Mouse (Mus musculus): ENCODE data around the gene Cdx2. TPM values are rescaled to one million over a fixed set of nuclear protein-coding genes. Genes with fewer than 3 reads are reported as not detected.

Gene Cdx2
- polyA plus RNA-seq, 1 experiment from 2014 or later = not detected

GRCm38 (mm10) chr5:147274174-147275141 is 32.6 kb downstream of the Cdx2 start:
- no peak overlapping the region for H3K4me3 ChIP-seq (ENCODE audit: low read depth, low read length)
- no peak overlapping the region for H3K27ac ChIP-seq (ENCODE audit: low read depth)
- H3K4me2 ChIP-seq (ENCODE audit: low read depth, low read length) = no peak overlapping the region
- no peaks in the 10 kb centered on the region for H3K9me3 ChIP-seq (ENCODE audit: low read length)
- H3K4me1 ChIP-seq (ENCODE audit: insufficient read depth) = 0 out of 2 replicates have a peak, but pooled peaks cover 4% of the 10 kb centered on the region
- WGBS (ENCODE audit: insufficient replicate concordance) = 2% methylated on average over 48 of the region's 48 CpGs
- no peak overlapping the region for H3K9ac ChIP-seq (replicated peaks)
- TF ChIP-seq CTCF (IDR thresholded peaks at IDR 0.05; ENCODE audit: low read depth) (no peak), EP300 (IDR thresholded peaks at IDR 0.05; ENCODE audit: low read depth) (no peak)
- DNase-seq = no peak
- H3K36me3 ChIP-seq (replicated peaks; ENCODE audit: insufficient read depth, low read length) = no peaks in the 10 kb centered on the region
- peaks cover 96% of the 10 kb centered on the region for H3K27me3 ChIP-seq (ENCODE audit: insufficient read depth, low read length)
- ATAC-seq = no peak

- Histone ChIP-seq H3K36me3 (replicated peaks; ENCODE audit: insufficient read depth, low read length) (no peaks in the 10 kb centered on the region), H3K4me3 (ENCODE audit: low read depth, low read length) (no peak overlapping the region), H3K27ac (ENCODE audit: low read depth) (no peak overlapping the region), H3K9me3 (ENCODE audit: low read length) (no peaks in the 10 kb centered on the region), H3K27me3 (ENCODE audit: insufficient read depth, low read length) (peaks cover 98% of the 10 kb centered on the region), H3K9ac (replicated peaks) (no peak overlapping the region), H3K4me1 (ENCODE audit: insufficient read depth) (0 out of 2 replicates have a peak, but pooled peaks cover 4% of the 10 kb centered on the region), H3K4me2 (ENCODE audit: low read depth, low read length) (no peak overlapping the region)
- WGBS (ENCODE audit: insufficient replicate concordance) = 3% methylated on average over 10 of the region's 10 CpGs
- no peak for DNase-seq
- TF ChIP-seq EP300 (IDR thresholded peaks at IDR 0.05; ENCODE audit: low read depth) (no peak), CTCF (IDR thresholded peaks at IDR 0.05; ENCODE audit: low read depth) (no peak)
- ATAC-seq = no peak
These were observed 34.2 kb downstream of the Cdx2 start for GRCm38 (mm10) chr5:147272808-147273345.

- Histone ChIP-seq H3K27ac (ENCODE audit: low read depth) (no peak overlapping the region), H3K4me3 (ENCODE audit: low read depth, low read length) (no peak overlapping the region), H3K36me3 (replicated peaks; ENCODE audit: insufficient read depth, low read length) (no peaks in the 10 kb centered on the region), H3K27me3 (ENCODE audit: insufficient read depth, low read length) (peaks cover 98% of the 10 kb centered on the region), H3K9me3 (ENCODE audit: low read length) (no peaks in the 10 kb centered on the region), H3K9ac (replicated peaks) (no peak overlapping the region), H3K4me1 (ENCODE audit: insufficient read depth) (0 out of 2 replicates have a peak, but pooled peaks cover 4% of the 10 kb centered on the region), H3K4me2 (ENCODE audit: low read depth, low read length) (no peak overlapping the region)
- no peak for TF ChIP-seq EP300 (IDR thresholded peaks at IDR 0.05; ENCODE audit: low read depth)
- TF ChIP-seq CTCF (IDR thresholded peaks at IDR 0.05; ENCODE audit: low read depth) = no peak
- DNase-seq (no peak), ATAC-seq (no peak)
- 11% methylated on average over 12 of the region's 12 CpGs for WGBS (ENCODE audit: insufficient replicate concordance)
These were observed 34.8 kb downstream of the Cdx2 start for GRCm38 (mm10) chr5:147272046-147272807.

GRCm38 (mm10) chr5:147270673-147271655 is 36.1 kb downstream of the Cdx2 start:
- no peak for ATAC-seq
- WGBS (ENCODE audit: insufficient replicate concordance) = 5% methylated on average over 29 of the region's 29 CpGs
- no peak overlapping the region for H3K4me2 ChIP-seq (ENCODE audit: low read depth, low read length)

GRCm38 (mm10) chr5:147269926-147270672 is 37.0 kb downstream of the Cdx2 start, which contains the start of gene Pdx1:
Gene Pdx1, plus strand, starts transcription at chr5:147269959.
- Histone ChIP-seq H3K27ac (ENCODE audit: low read depth) (no peak within 1 kb of the TSS), H3K27me3 (ENCODE audit: insufficient read depth, low read length) (peaks cover 90% of the 10 kb centered on the region), H3K9me3 (ENCODE audit: low read length) (no peaks in the 10 kb centered on the region), H3K36me3 (replicated peaks; ENCODE audit: insufficient read depth, low read length) (no peaks in the 10 kb centered on the region), H3K4me2 (ENCODE audit: low read depth, low read length) (peak within 1 kb of the TSS; percentile 42), H3K4me3 (ENCODE audit: low read depth, low read length) (0 out of 2 replicates have a peak within 1 kb of the TSS, but pooled peaks have one; percentile 9), H3K9ac (replicated peaks) (no peak within 1 kb of the TSS), H3K4me1 (ENCODE audit: insufficient read depth) (0 out of 2 replicates have a peak, but pooled peaks cover 4% of the 10 kb centered on the region)
- DNase-seq (peak; percentile 43), ATAC-seq (peak; percentile 81)
- TF ChIP-seq CTCF (IDR thresholded peaks at IDR 0.05; ENCODE audit: low read depth) (no peak), EP300 (IDR thresholded peaks at IDR 0.05; ENCODE audit: low read depth) (no peak)
- 2% methylated on average over 44 of the region's 44 CpGs for WGBS (ENCODE audit: insufficient replicate concordance)

More at GRCm38 (mm10) chr5:147270673-147271655, 36.1 kb downstream of the Cdx2 start:
- Histone ChIP-seq H3K27me3 (ENCODE audit: insufficient read depth, low read length) (peaks cover 92% of the 10 kb centered on the region), H3K36me3 (replicated peaks; ENCODE audit: insufficient read depth, low read length) (no peaks in the 10 kb centered on the region), H3K9me3 (ENCODE audit: low read length) (no peaks in the 10 kb centered on the region), H3K9ac (replicated peaks) (no peak overlapping the region), H3K27ac (ENCODE audit: low read depth) (no peak overlapping the region), H3K4me1 (ENCODE audit: insufficient read depth) (0 out of 2 replicates have a peak, but pooled peaks cover 4% of the 10 kb centered on the region), H3K4me3 (ENCODE audit: low read depth, low read length) (no peak overlapping the region)
- TF ChIP-seq EP300 (IDR thresholded peaks at IDR 0.05; ENCODE audit: low read depth) (no peak), CTCF (IDR thresholded peaks at IDR 0.05; ENCODE audit: low read depth) (no peak)
- no peak for DNase-seq
